Mouse (Mus musculus) common myeloid progenitor, adult 5-6 weeks (primary cell): ENCODE data around the gene Irf2. TPM values are rescaled to one million over a fixed set of nuclear protein-coding genes. Genes with fewer than 3 reads are reported as not detected.
A peak's percentile ranks its signal among the peaks of the same experiment; 100 is the strongest.

Source experiments
- ATAC-seq: replicated peaks from 2 replicates; pipeline ENCODE4 v1.8.0; 2016; ENCODE audit warnings: low read depth, mild to moderate bottlenecking, moderate TSS enrichment, inconsistent platforms; ENCODE audit not compliant: poor library complexity, severe bottlenecking
- total RNA-seq: library from RNA; stranded (forward); fragments of 200-1000, 187-1606 nt; gene quantifications from 2 replicates; pipeline ENCODE4 v1.2.3, GENCODE M21; 2017

The Irf2 gene
- total RNA-seq, 1 experiment from 2014 or later = 60.4 TPM

- no peak for ATAC-seq
These were observed 92.4 kb downstream of the Irf2 start for GRCm38 (mm10) chr8:46831916-46832315.

DNA sequence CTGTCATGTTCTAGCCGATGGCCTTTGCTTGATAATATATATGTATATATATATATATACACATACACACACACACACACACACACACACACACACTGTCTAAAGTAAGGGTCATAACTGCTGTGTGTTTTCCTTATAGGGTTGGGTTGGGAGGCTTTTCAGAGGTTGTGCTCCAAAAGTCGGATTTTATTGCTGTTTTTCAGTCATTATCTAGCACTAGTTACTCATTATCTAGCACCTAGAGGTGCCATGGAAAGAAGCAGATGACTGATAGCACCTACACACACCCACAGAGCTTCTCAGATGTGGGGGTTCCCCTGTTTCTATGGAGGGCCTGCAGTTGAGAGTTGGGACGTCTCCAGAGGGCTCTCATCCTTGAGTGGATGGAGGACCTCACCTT is 92.9 kb downstream of the Irf2 start:
- ATAC-seq = no peak

DNA sequence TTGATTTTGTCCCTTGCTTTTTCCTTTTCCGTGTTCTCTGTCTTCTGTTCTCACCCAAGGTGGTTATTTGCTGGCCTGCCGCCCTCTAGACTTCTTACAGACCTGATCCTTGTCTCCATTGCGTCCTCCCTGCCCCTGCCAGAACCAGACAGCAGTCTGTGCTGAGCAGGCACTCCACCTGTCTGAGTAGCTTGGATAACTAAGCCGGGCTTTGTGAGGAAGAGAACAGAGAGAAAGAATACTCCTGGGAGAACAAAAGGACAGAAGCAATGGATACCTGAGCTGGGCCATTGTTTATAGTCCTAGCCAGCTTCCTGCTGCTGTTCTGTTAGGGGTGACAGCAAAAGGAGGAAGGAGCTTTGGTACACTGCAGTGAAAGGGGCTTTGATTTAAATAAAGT is 94.2 kb downstream of the Irf2 start:
- no peak for ATAC-seq

GRCm38 (mm10) chr8:46834440-46834839 is 94.9 kb downstream of the Irf2 start:
- peak; percentile 40 for ATAC-seq

DNA sequence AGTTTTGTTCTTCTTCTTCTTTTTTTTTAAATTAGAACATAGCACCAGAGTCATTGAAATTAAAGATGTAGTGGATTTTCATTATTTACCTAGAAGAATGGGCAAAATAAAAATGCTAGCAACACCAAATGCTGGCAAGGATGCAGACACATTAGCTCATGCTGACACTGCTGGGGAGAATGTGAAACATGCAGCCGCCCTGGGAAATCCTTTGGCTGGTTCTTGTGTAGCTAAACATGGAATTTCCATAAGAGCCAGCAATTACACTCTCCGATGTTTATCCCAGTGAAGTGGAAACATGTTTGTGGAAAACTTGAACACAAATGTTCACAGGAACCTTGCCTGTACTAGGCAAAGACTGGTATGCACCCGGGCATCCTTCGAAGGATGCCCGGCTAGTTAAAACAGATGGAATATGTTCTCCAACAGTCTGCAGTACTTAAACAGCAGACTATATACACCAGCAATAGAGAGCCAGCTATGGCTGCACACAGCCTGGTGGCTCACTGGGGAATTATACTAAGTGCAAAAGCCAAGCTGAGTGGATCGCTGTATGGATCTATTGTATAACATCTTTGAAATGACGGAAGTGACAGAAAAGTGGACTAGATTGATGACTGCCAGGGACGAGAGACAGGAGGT is 96.6 kb downstream of the Irf2 start:
- ATAC-seq = no peak

DNA sequence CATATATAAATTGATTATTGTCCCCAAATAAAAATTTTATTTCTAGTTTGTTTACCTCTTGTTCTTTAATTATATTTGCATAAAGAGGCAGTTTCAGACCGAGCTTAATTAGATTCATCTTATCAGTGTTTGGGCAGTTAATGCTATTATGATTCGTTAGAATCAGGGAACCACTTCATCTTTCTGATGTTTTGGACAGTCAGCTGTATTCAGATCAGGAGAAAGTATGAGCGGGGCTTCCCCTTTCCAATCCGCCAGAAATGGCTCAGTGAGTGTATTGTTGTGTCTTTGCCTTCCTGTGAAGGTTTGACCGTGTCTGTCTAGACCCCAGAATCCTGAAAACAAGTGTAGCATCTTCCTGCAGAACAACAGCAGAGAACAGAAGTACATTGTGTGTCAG is 97.4 kb downstream of the Irf2 start:
- no peak for ATAC-seq

DNA sequence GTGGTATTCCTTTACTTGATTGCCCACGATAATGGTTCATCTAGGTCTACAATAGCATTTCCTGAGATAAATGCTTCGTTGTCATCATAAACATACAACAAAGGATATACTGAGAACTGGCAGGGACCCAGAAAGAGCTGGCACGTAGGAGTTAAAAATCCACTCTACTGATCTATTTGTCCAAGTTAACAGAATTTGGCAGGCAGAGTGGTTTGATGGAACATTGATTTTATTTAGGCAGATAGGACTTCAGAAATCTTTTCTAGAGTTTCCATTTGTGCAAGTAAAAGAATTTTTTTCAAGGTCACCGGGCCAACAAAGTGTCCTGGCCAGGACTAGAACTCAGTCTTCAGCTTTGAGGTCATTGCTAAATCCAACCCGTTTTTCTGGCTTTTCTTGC is 98.5 kb downstream of the Irf2 start:
- no peak for ATAC-seq

GRCm38 (mm10) chr8:46840390-46840789 is 100.9 kb downstream of the Irf2 start:
- ATAC-seq = no peak

- ATAC-seq = no peak
These were observed 101.3 kb downstream of the Irf2 start for GRCm38 (mm10) chr8:46840791-46841190.

- peak; percentile 67 for ATAC-seq
These were observed 103.2 kb downstream of the Irf2 start for GRCm38 (mm10) chr8:46842676-46843181.

GRCm38 (mm10) chr8:46843855-46844254 is 104.3 kb downstream of the Irf2 start:
- ATAC-seq = no peak

- ATAC-seq = 0 out of 2 replicates have a peak, but pooled peaks have one; percentile 26
These were observed 104.9 kb downstream of the Irf2 start for GRCm38 (mm10) chr8:46844371-46844973.

- ATAC-seq = peak; percentile 43
These were observed 105.6 kb downstream of the Irf2 start for GRCm38 (mm10) chr8:46844974-46845774.

- no peak for ATAC-seq
These were observed 106.4 kb downstream of the Irf2 start for GRCm38 (mm10) chr8:46845891-46846290.

GRCm38 (mm10) chr8:46846893-46847292 is 107.4 kb downstream of the Irf2 start:
- no peak for ATAC-seq

DNA sequence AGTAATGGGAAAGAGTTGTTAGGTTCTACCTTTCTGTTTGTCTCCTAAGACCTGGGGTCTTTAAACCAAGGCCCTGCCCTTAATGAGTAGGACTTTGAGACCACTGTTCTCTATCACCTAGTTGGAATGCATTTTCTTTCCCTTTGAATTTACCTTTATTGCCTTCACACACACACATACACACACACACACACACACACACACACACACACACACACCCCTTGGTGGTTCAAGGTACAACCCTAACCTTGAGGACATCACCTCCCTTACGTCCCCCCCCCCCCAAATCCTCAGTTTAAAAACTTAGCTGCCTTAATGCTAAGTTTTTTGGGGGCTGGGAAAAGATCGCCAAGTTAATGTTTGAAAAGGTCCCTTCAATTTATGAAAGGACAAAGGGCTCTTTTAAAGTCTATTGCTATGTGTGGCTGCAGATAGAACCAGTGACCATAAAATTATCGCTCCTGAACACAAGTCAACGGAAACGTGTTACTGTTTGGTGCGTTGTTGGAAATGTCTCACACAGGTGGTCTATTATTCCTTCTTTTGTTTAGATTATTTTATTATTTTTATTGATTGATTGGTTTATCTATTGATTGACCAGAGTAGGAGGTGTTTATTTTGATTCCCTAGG is 108.6 kb downstream of the Irf2 start:
- no peak for ATAC-seq

- ATAC-seq = peak; percentile 45
These were observed 109.4 kb downstream of the Irf2 start for GRCm38 (mm10) chr8:46848931-46849330.

DNA sequence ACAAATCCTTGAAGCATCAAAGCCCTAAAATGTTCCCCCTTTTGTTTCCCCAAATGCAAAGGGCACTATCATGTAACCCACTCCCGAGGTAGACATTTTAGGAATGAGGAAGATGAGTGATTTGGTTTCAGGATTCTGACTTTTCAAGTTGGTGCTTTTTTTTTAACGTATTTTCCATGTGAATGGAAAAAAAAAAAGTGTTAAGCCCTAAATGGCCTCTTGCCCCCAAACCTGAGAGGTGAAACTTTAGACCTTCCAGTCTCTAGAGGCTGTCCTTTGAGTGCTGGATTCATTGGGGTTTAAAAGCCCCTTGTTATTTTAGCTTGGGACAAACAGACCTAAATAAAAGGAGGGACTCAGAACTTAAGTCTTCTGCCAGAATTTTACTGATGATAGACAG is 109.9 kb downstream of the Irf2 start:
- no peak for ATAC-seq

DNA sequence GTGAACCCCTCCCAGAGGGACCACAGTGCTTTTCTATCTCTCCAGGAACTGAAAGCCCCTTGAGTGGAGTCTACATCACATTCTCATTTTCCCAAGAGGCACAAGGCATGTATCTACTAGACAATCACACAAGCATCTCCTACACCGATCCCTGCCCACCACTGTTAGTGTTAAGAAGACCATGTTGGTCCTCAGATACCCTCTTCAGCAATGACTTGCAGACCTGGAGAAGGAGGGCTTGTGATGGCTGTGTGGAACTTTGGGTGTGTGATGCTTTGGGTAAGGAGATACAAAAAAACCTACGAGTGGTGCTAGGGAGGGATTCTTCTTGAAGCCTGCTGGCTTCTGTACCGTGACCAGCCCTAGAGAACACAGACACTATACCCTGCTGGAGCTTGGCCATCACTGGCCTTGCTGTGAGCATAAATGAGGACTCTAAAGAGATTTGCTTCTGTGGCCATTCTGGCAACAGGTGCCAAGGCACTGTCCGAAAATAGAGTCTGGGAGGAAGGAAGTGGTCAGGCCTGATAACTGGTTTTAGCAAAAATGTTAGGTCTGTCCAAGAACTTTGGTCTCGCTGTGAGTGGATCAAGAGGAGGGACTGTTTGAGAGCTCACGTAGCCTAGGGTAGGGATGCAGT is 110.8 kb downstream of the Irf2 start:
- ATAC-seq = peak; percentile 23

- ATAC-seq = peak; percentile 78
These were observed 112.0 kb downstream of the Irf2 start for GRCm38 (mm10) chr8:46851560-46851959.
